Mouse (Mus musculus) spleen, adult 18-20 months (tissue): Measurements from ENCODE around the gene Cnr2.
A peak's percentile ranks its signal among the peaks of the same experiment; 100 is the strongest.

Source experiments
- DNase-seq, 2 experiments: peaks; one replicate each; pipeline ENCODE4 v3.0.0; 2022; ENCODE audit warnings: mixed read lengths in 2 of 2

The Cnr2 gene

GRCm38 (mm10) chr4:135909326-135910066, 14.3 kb downstream of the Cnr2 start:
- DNase-seq, result no peak

DNA sequence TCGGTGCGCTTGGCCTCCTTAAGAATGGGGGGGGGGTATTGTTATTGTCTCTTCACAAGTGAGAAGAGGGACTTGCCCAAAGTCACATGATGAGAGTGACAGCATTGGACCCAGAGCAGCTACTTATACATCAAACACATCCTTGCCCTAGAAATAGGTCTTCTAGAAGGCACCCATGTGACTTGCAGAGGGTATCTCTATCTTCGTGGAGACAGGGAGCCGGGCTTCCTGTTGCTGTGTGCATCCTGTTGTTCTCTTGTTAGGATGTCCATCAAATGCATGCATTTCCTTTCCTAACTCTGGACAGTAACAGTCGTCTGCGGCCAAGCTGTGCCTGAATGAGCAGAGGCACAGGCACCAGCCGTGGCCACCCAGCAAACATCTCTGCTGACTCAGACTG, 16.3 kb downstream of the Cnr2 start:
- DNase-seq, result no peak

DNA sequence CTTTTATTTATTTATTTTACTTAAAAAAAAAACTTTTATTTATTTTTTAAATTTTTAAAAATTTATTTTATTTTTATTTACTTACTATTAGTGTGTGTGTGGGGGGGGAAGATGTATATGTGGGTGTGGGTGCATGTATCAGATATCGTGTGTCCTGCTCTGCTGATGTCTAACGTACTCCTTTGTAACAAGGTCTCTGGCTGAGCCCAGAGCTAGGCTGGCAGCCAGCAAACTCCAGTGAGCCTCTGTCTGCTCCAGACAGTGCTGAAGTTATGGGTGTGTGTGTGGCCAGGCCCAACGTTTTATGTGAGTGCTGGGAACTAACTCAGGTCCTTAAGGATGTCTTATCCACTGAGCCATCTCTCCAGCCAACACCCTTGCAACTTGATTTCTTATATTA, 17.0 kb downstream of the Cnr2 start:
- no peak for DNase-seq

GRCm38 (mm10) chr4:135912835-135913234, 17.6 kb downstream of the Cnr2 start:
- DNase-seq, result no peak

DNA sequence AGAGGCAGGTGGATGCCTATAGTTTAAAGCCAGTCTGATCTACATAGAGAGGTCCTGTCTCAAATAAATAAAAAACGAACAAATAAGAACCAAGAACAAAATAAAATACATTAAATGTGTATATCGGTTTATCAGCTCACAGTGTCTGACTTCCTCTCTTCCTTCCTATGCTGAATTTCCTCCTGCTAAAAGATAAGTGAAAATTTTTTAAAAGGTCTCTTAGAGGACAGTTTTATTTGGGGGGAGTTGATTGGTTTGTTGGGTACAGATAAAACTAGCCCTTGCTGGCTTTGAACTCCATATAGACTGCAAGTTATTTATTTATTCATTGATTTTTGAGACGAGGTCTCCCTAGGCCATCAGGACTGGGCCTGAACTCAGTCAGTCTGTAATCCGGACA, 18.2 kb downstream of the Cnr2 start:
- no peak for DNase-seq

- DNase-seq, result no peak
Observed at GRCm38 (mm10) chr4:135918635-135919279, 23.6 kb downstream of the Cnr2 start.

- DNase-seq, result no peak
Observed at GRCm38 (mm10) chr4:135919280-135919639, 24.1 kb downstream of the Cnr2 start.

GRCm38 (mm10) chr4:135920304-135921241, 25.4 kb downstream of the Cnr2 start, which contains the start of gene Fuca1:
Gene Fuca1, plus strand, starts transcription at chr4:135920735.
- peak; percentile 95 to 98 for DNase-seq

DNA sequence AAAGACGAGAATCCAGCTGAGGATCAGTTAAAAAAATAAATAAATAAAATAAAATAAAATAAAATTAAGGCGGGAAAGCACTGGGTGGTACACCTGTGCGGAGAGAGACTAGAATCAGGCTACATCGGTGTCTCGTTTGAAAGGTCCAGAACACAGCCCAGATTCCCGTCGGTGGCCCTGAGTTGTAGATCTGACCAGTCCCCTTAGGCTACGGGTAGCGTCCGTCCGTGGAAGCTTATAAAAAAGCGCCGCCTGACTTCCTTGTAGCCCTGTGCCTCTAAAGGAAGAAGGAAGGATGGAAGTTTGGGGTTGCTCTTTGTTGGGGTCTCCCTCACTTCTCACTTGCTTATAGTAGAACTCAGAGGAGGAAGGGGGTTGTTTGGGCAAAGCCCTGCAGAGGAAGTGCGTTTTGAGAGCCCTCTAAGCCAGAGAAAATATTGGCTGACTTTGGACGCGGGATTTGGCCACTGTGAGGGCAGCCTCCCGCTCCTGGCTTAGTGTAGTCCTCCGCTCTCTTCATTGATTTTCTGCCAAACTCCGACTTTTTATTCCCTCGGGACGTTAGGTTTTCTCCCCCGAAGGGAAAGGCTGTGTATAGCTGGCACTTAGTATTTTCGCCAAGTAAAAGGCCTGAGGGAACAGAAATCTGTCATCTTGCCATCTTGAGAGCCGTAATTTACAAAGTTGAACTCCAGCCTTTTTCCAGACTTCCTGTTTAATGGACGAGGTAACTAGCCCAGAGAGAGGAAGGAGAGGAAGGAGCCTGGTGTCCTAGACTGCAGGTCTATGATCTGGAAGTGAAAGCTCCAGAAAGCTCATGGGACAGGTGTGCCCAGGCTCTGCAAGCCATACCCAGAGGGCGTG, 26.3 kb downstream of the Cnr2 start:
- DNase-seq, result no peak

GRCm38 (mm10) chr4:135922190-135922589, 27.0 kb downstream of the Cnr2 start:
- no peak for DNase-seq

GRCm38 (mm10) chr4:135924418-135924817, 29.2 kb downstream of the Cnr2 start:
- no peak for DNase-seq

GRCm38 (mm10) chr4:135925341-135925740, 30.1 kb downstream of the Cnr2 start:
- DNase-seq, result no peak

GRCm38 (mm10) chr4:135926195-135926808, 31.1 kb downstream of the Cnr2 start:
- no peak for DNase-seq

DNA sequence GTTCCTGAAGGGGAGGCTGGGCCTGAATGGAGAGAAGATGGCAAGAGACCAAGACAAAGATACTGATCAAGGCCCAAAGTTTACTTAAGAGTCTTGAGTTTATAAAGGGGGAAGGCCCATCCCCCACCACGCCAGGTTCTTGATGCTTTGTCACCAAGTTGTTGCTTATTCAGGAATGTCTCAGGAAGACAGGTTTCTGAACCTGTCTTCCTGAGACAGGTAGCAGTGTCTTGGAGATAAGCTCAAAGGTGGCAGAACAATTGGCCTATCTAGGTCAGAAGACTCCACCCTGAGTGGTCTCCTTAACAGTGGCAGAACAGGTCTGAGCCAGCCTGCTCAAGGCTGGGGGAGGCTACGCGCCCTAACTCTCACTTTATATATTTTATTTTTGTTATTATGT, 31.7 kb downstream of the Cnr2 start:
- DNase-seq, result no peak

GRCm38 (mm10) chr4:135928376-135928775, 33.2 kb downstream of the Cnr2 start:
- DNase-seq, result no peak

DNA sequence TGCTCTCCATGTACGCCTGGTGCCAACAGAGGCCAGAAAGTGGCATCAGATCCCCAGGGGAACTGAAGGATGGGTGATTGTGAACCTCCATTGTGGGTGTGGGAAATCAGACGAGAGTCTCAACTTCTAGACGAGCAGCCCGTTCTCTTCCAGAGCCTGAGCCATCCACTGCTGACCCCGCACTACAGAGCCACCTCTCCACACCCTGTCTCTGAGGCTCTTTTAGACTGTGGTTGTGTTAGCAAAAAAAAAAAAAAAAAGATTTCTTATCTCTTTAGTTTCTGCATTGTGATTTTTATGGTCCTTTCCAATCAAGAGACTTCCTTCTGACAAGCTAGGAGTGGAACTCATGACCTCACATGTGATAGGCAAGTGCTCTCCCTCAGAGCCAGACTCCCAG, 34.2 kb downstream of the Cnr2 start:
- DNase-seq, result no peak

DNA sequence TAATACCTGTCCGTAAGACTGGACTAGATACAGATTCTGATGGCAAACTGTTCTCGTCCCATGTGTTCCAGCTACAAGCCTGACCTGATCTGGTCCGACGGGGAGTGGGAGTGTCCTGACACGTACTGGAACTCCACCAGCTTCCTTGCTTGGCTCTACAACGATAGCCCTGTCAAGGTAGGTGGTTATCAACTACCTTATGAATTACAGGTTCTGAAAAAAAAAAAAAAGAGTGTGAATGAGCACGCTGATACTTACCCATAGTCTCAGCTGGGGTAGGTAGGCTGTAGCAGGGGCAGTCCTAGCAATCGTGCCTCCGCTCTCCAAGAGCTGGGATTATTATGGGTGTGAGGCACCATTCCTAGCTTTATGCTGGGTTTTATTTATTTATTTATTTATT, 34.6 kb downstream of the Cnr2 start:
- no peak for DNase-seq

DNA sequence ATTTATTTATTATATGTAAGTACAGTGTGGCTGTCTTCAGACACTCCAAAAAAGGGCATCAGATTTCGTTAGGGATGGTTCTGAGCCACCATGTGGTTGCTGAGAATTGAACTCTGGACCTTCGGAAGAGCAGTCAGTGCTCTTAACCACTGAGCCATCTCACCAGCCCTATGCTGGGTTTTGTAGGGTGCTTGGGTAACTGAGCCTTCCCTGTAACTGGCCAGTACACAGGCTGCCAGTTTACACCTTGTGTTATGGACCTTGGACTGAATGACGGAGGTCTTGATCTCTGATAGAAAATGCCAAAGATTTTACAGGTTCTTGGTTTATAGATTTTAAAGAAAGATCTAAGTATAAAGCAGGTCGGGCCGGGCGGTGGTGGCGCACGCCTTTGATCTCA, 35.0 kb downstream of the Cnr2 start:
- DNase-seq, result no peak

- peak in 1 of 2 experiments; percentile 32 for DNase-seq
Observed at GRCm38 (mm10) chr4:135931832-135932231, 36.6 kb downstream of the Cnr2 start.

DNA sequence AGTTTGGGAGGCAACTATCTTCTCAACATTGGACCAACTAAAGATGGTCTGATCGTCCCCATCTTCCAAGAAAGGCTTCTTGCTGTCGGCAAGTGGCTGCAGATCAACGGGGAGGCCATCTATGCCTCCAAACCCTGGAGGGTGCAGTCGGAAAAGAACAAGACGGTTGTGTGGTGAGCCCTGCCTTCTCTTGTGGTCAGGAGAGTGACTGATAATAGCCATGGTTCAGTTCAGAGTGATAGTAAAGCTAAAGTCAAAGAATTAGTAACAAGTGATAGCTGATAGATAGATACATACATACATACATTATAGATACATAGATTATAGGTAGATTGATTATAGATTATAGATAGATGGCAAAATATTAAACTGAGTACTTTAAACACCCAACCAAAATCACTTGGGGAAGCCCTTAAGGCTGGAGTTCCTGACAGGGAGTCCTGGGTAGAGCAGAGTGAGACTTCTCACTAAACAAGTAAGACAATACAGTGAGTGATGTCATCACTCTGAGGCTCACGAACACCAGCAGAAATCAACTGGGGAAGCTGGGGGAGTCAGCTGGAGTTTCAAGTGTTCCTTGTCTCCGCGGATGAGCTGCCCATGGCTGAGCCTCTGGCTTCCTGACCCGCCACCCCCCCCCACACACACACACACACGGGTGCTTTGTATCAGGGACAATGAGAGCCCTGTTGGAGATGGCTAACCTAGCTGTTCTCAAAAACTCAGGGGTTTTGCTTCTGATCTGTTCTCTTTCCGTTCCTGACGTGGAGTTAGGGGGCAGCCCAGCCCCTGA, 39.7 kb downstream of the Cnr2 start:
- no peak for DNase-seq

GRCm38 (mm10) chr4:135935502-135935901, 40.3 kb downstream of the Cnr2 start:
- no peak for DNase-seq
